Comparison of ENCODE assay signal across 8 mouse cellular contexts in genomic region chr16:52060100-52060719, GRCm38 (mm10). TPM values are rescaled to one million over a fixed set of nuclear protein-coding genes. Genes with fewer than 3 reads are reported as not detected.
DNase-seq lines count a peak whose midpoint lies in the region; ATAC-seq and TF ChIP-seq lines count a peak whose summit lies in the region.

No protein-coding gene starts in this region.

- H3K4me3 ChIP-seq in bone marrow macrophage, adult 2 months (ENCODE audit: insufficient read depth, low read length) = peak overlapping the region; percentile 57
- H3K4me3 ChIP-seq in lung, embryonic 15.5 days = no peak overlapping the region
- peak overlapping the region; percentile 29; the same call in 1 of the 2 replicates for H3K4me3 ChIP-seq in spleen, adult 2 months (ENCODE audit: extremely low read depth, insufficient read depth, insufficient read length)
- H3K4me3 ChIP-seq in midbrain, embryonic 13.5 days (replicated peaks) = no peak overlapping the region

- peak; percentile 21 for DNase-seq in kidney, adult 18-20 months
- no peak for DNase-seq in kidney, adult 8-10 months
- DNase-seq in heart, postnatal 10 days = peak; percentile 60 to 63
- peak; percentile 89 to 90 for DNase-seq in spleen, adult 2 months (ENCODE audit: low read depth in 1 of 2, low spot score in 2 of 2)
- no peak for DNase-seq in adrenal gland, adult 18-20 months (ENCODE audit: low spot score in 2 of 2)

- 42% methylated on average over 17 of the region's 17 CpGs for WGBS in lung, embryonic 15.5 days
- whole genome bisulfite sequencing in spleen, adult 2 months = 20% methylated on average over 17 of the region's 17 CpGs
- WGBS in midbrain, embryonic 13.5 days = 86% methylated on average over 17 of the region's 17 CpGs

- intact Hi-C loops in heart, postnatal 10 days (cut with DNase I) = no loop called here

- no peak for TF ChIP-seq POLR2A in bone marrow macrophage, adult 2 months (IDR thresholded peaks at IDR 0.05; ENCODE audit: borderline replicate concordance, low read depth, low read length)
- TF ChIP-seq POLR2A in spleen, adult 2 months (IDR thresholded peaks at IDR 0.05; ENCODE audit: low read depth, low read length) = no peak

- H3K36me3 ChIP-seq in lung, embryonic 15.5 days = no peaks in the 10 kb centered on the region
- peaks cover 1% of the 10 kb centered on the region for H3K36me3 ChIP-seq in spleen, adult 2 months (ENCODE audit: control insufficient read depth, insufficient read depth, low read length)
- no peaks in the 10 kb centered on the region for H3K36me3 ChIP-seq in midbrain, embryonic 13.5 days

- peak; percentile 15; the same call in 1 of the 2 replicates for ATAC-seq in lung, embryonic 15.5 days (ENCODE audit: borderline replicate concordance, extremely low read depth, low FRiP score, low TSS enrichment)
- ATAC-seq in midbrain, embryonic 13.5 days = no peak

- no peak overlapping the region for H3K9ac ChIP-seq in lung, embryonic 15.5 days
- H3K9ac ChIP-seq in midbrain, embryonic 13.5 days (replicated peaks) = no peak overlapping the region

- H3K4me2 ChIP-seq in lung, embryonic 15.5 days = peak overlapping the region; percentile 30
- H3K4me2 ChIP-seq in midbrain, embryonic 13.5 days (replicated peaks) = no peak overlapping the region

- TF ChIP-seq CTCF in bone marrow macrophage, adult 2 months (IDR thresholded peaks at IDR 0.05; ENCODE audit: low read depth, low read length) = no peak
- TF ChIP-seq CTCF in spleen, adult 2 months (IDR thresholded peaks at IDR 0.05; ENCODE audit: extremely low read depth, insufficient read depth, insufficient read length, insufficient replicate concordance) = no peak

- H3K27ac ChIP-seq in bone marrow macrophage, adult 2 months (ENCODE audit: insufficient read depth, low read depth, low read length) = peak overlapping the region; percentile 84
- H3K27ac ChIP-seq in lung, embryonic 15.5 days = peak overlapping the region; percentile 59
- H3K27ac ChIP-seq in spleen, adult 2 months (ENCODE audit: insufficient read depth, low read length) = peak overlapping the region; percentile 88
- no peak overlapping the region for H3K27ac ChIP-seq in midbrain, embryonic 13.5 days

- H3K4me1 ChIP-seq in bone marrow macrophage, adult 2 months (ENCODE audit: control insufficient read depth, insufficient read depth, low read length) = peaks cover 35% of the 10 kb centered on the region
- peaks cover 47% of the 10 kb centered on the region for H3K4me1 ChIP-seq in lung, embryonic 15.5 days
- peaks cover 38% of the 10 kb centered on the region for H3K4me1 ChIP-seq in spleen, adult 2 months (ENCODE audit: control insufficient read depth, insufficient read depth, insufficient read length)
- H3K4me1 ChIP-seq in midbrain, embryonic 13.5 days (replicated peaks) = peaks cover 41% of the 10 kb centered on the region

- H3K27me3 ChIP-seq in lung, embryonic 15.5 days = no peaks in the 10 kb centered on the region
- no peaks in the 10 kb centered on the region for H3K27me3 ChIP-seq in spleen, adult 2 months (ENCODE audit: control insufficient read depth, insufficient read depth, low read length)
- H3K27me3 ChIP-seq in midbrain, embryonic 13.5 days = no peaks in the 10 kb centered on the region

- no peaks in the 10 kb centered on the region for H3K9me3 ChIP-seq in lung, embryonic 15.5 days
- no peaks in the 10 kb centered on the region for H3K9me3 ChIP-seq in midbrain, embryonic 13.5 days

RNA-seq across cellular contexts. Expression of gene Cblb, which starts 29.2 kb away (rescaled TPM):
- 12.1 and 13.6 TPM in 2 replicates for polyA plus RNA-seq in bone marrow macrophage, adult 2 months (2012; ENCODE audit: insufficient read depth, insufficient read length, missing spikeins)
- 10 to 100 TPM; 18.0 to 18.7 TPM for total RNA-seq in heart, postnatal 10 days (2021)
- polyA plus RNA-seq in lung, embryonic 15.5 days (2015; fragmentation: Nextera tagmentation; extraction: Ambion mirVana) = 11.1 and 14.6 TPM in 2 replicates
- 18.1 and 21.1 TPM in 2 replicates for polyA plus RNA-seq in spleen, adult 2 months (2012; rRNA removed)
- polyA plus RNA-seq in midbrain, embryonic 13.5 days (2015; fragmentation: Nextera tagmentation; extraction: Ambion mirVana) = 19.2 and 20.1 TPM in 2 replicates
- 10 to 100 TPM; 42.3 to 50.2 TPM for total RNA-seq in adrenal gland, adult 18-20 months (2021)

Comparison
In these comparisons a context has a peak if more than half of its experiments do, and no peak if none do; other contexts are left out.
1. DNase-seq: peak in kidney, adult 18-20 months (single experiment), heart, postnatal 10 days (2 of 2) and spleen, adult 2 months (2 of 2); none in kidney, adult 8-10 months (0 of 2) and adrenal gland, adult 18-20 months (0 of 2).
2. H3K4me3 ChIP-seq: peak in bone marrow macrophage, adult 2 months (single experiment) and spleen, adult 2 months (single experiment); none in lung, embryonic 15.5 days (single experiment) and midbrain, embryonic 13.5 days (single experiment).